Mouse (Mus musculus) limb, embryonic 13.5 days (tissue): Measurements from ENCODE around the gene Ccdc190. TPM values are rescaled to one million over a fixed set of nuclear protein-coding genes. Genes with fewer than 3 reads are reported as not detected.

Experiments
- ATAC-seq: fragments of 200-750 bp; cut with Nextera tagmentation; 2 replicates; pipeline ENCODE4 v1.8.0; 2017; ENCODE audit warnings: low read depth, moderate number of reproducible peaks, moderate TSS enrichment; ENCODE audit not compliant: low FRiP score
- H3K27ac ChIP-seq: fragments of 300-500 bp; sonication (generic); 2 replicates; pipeline ENCODE4 v1.5.1; 2015; ENCODE audit warnings: inconsistent platforms, mild to moderate bottlenecking, moderate library complexity
- H3K27me3 ChIP-seq: fragments of 300-500 bp; sonication (generic); 2 replicates; pipeline ENCODE4 v1.6.1; 2015; ENCODE audit warnings: mild to moderate bottlenecking, inconsistent platforms
- H3K36me3 ChIP-seq: fragments of 300-500 bp; sonication (generic); 2 replicates; pipeline ENCODE4 v1.6.1; 2015; ENCODE audit warnings: inconsistent platforms, mild to moderate bottlenecking, moderate library complexity
- H3K4me1 ChIP-seq: fragments of 300-500 bp; sonication (generic); 2 replicates; pipeline ENCODE4 v1.6.1; 2015; ENCODE audit warnings: inconsistent platforms
- H3K4me2 ChIP-seq: fragments of 300-500 bp; sonication (generic); replicated peaks from 2 replicates; pipeline ENCODE4 v1.6.1; 2015; ENCODE audit warnings: inconsistent platforms, mild to moderate bottlenecking, moderate library complexity
- H3K4me3 ChIP-seq: fragments of 300-500 bp; sonication (generic); 2 replicates; pipeline ENCODE4 v1.5.1; 2015; ENCODE audit warnings: moderate library complexity, mild to moderate bottlenecking, inconsistent platforms
- H3K9ac ChIP-seq: fragments of 300-500 bp; sonication (generic); 2 replicates; pipeline ENCODE4 v1.6.1; 2015; ENCODE audit warnings: mild to moderate bottlenecking, inconsistent platforms
- H3K9me3 ChIP-seq: fragments of 300-500 bp; sonication (generic); 2 replicates; pipeline ENCODE4 v1.6.1; 2016; ENCODE audit warnings: inconsistent platforms
- WGBS: fragments of 180-500 bp; shearing (Covaris S2); methylation state at CpG from one replicate; pipeline ENCODE4 v1.1.7; 2015; 5-methylcytosine and 5-hydroxymethylcytosine counted together
- polyA plus RNA-seq: library from polyadenylated mRNA; unstranded; fragments of >200 nt; fragmentation: Nextera tagmentation; extraction: Ambion mirVana; gene quantifications from 2 replicates; pipeline ENCODE4 v1.2.1, GENCODE M21; 2015

The Ccdc190 gene
- polyA plus RNA-seq, 1 experiment from 2014 or later: 0.17 TPM

- Histone ChIP-seq H3K4me3 (no peak overlapping the region), H3K9me3 (no peaks in the 10 kb centered on the region), H3K27ac (no peak overlapping the region), H3K36me3 (no peaks in the 10 kb centered on the region), H3K4me1 (no peaks in the 10 kb centered on the region), H3K9ac (no peak overlapping the region), H3K27me3 (no peaks in the 10 kb centered on the region), H3K4me2 (no peak overlapping the region)
- ATAC-seq: no peak
- WGBS: 9% methylated on average over 2 of the region's 2 CpGs
These were observed 10.9 kb downstream of the Ccdc190 start for GRCm38 (mm10) chr1:169939345-169939744.

- peaks cover 10% of the 10 kb centered on the region; the same call in 1 of the 2 replicates for H3K4me1 ChIP-seq
- peaks cover 8% of the 10 kb centered on the region; the same call in 1 of the 2 replicates for H3K9me3 ChIP-seq
- H3K27ac ChIP-seq: no peak overlapping the region
- no peak overlapping the region for H3K9ac ChIP-seq
- peaks cover 3% of the 10 kb centered on the region; the same call in 1 of the 2 replicates for H3K36me3 ChIP-seq
- H3K27me3 ChIP-seq: no peaks in the 10 kb centered on the region
- ATAC-seq: no peak
- no peak overlapping the region for H3K4me2 ChIP-seq
- no peak overlapping the region for H3K4me3 ChIP-seq
- 73% methylated on average over 3 of the region's 3 CpGs for WGBS
These were observed 17.6 kb downstream of the Ccdc190 start for GRCm38 (mm10) chr1:169946004-169946403.

GRCm38 (mm10) chr1:169947654-169948053 lies 19.2 kb downstream of the Ccdc190 start:
- no peak for ATAC-seq
- Histone ChIP-seq H3K9me3 (peaks cover 8% of the 10 kb centered on the region; the same call in 1 of the 2 replicates), H3K9ac (no peak overlapping the region), H3K4me2 (no peak overlapping the region), H3K36me3 (peaks cover 13% of the 10 kb centered on the region), H3K27me3 (no peaks in the 10 kb centered on the region), H3K4me1 (peaks cover 10% of the 10 kb centered on the region; the same call in 1 of the 2 replicates), H3K27ac (no peak overlapping the region), H3K4me3 (no peak overlapping the region)
- 88% methylated on average over 6 of the region's 6 CpGs for WGBS

- WGBS: 77% methylated on average over 7 of the region's 7 CpGs
- ATAC-seq: no peak
- no peak overlapping the region for H3K27ac ChIP-seq
- H3K4me1 ChIP-seq: peaks cover 10% of the 10 kb centered on the region; the same call in 1 of the 2 replicates
- H3K9me3 ChIP-seq: peaks cover 8% of the 10 kb centered on the region; the same call in 1 of the 2 replicates
- H3K9ac ChIP-seq: no peak overlapping the region
- H3K36me3 ChIP-seq: peaks cover 19% of the 10 kb centered on the region
- H3K4me3 ChIP-seq: no peak overlapping the region
- H3K27me3 ChIP-seq: no peaks in the 10 kb centered on the region
- H3K4me2 ChIP-seq: no peak overlapping the region
These were observed 19.8 kb downstream of the Ccdc190 start for GRCm38 (mm10) chr1:169948280-169948679.

- whole genome bisulfite sequencing: 54% methylated on average over 7 of the region's 7 CpGs
- peaks cover 8% of the 10 kb centered on the region; the same call in 1 of the 2 replicates for H3K9me3 ChIP-seq
- no peak for ATAC-seq
- H3K27me3 ChIP-seq: no peaks in the 10 kb centered on the region
- H3K4me3 ChIP-seq: no peak overlapping the region
- no peak overlapping the region; the same call in 1 of the 2 replicates for H3K27ac ChIP-seq
- no peak overlapping the region for H3K9ac ChIP-seq
- peaks cover 10% of the 10 kb centered on the region; the same call in 1 of the 2 replicates for H3K4me1 ChIP-seq
- H3K4me2 ChIP-seq: no peak overlapping the region
- H3K36me3 ChIP-seq: peaks cover 25% of the 10 kb centered on the region
These were observed 20.4 kb downstream of the Ccdc190 start for GRCm38 (mm10) chr1:169948866-169949265.

GRCm38 (mm10) chr1:169949981-169950380 lies 21.5 kb downstream of the Ccdc190 start:
- H3K9ac ChIP-seq: no peak overlapping the region
- peaks cover 2% of the 10 kb centered on the region; the same call in 1 of the 2 replicates for H3K9me3 ChIP-seq
- no peak overlapping the region for H3K4me2 ChIP-seq
- H3K27ac ChIP-seq: no peak overlapping the region
- H3K4me1 ChIP-seq: peaks cover 10% of the 10 kb centered on the region; the same call in 1 of the 2 replicates
- 67% methylated on average over 7 of the region's 7 CpGs for WGBS
- peaks cover 34% of the 10 kb centered on the region for H3K36me3 ChIP-seq
- H3K27me3 ChIP-seq: no peaks in the 10 kb centered on the region
- H3K4me3 ChIP-seq: no peak overlapping the region
- no peak for ATAC-seq

GRCm38 (mm10) chr1:169950651-169951050 lies 22.2 kb downstream of the Ccdc190 start:
- ATAC-seq: no peak
- Histone ChIP-seq H3K36me3 (peaks cover 41% of the 10 kb centered on the region), H3K4me3 (no peak overlapping the region), H3K27ac (no peak overlapping the region), H3K4me2 (no peak overlapping the region), H3K9ac (no peak overlapping the region), H3K9me3 (no peaks in the 10 kb centered on the region), H3K27me3 (no peaks in the 10 kb centered on the region), H3K4me1 (peaks cover 10% of the 10 kb centered on the region; the same call in 1 of the 2 replicates)
- 93% methylated on average over 4 of the region's 4 CpGs for WGBS

- H3K27ac ChIP-seq: no peak overlapping the region
- no peak overlapping the region for H3K4me2 ChIP-seq
- H3K9me3 ChIP-seq: no peaks in the 10 kb centered on the region
- WGBS: 90% methylated on average over 6 of the region's 6 CpGs
- H3K4me1 ChIP-seq: peaks cover 10% of the 10 kb centered on the region; the same call in 1 of the 2 replicates
- H3K4me3 ChIP-seq: no peak overlapping the region
- no peak for ATAC-seq
- peaks cover 50% of the 10 kb centered on the region for H3K36me3 ChIP-seq
- H3K27me3 ChIP-seq: no peaks in the 10 kb centered on the region
- H3K9ac ChIP-seq: no peak overlapping the region
These were observed 23.1 kb downstream of the Ccdc190 start for GRCm38 (mm10) chr1:169951561-169951960.

- 91% methylated on average over 10 of the region's 10 CpGs for WGBS
- Histone ChIP-seq H3K4me2 (no peak overlapping the region), H3K27me3 (no peaks in the 10 kb centered on the region), H3K9me3 (no peaks in the 10 kb centered on the region), H3K4me1 (peaks cover 10% of the 10 kb centered on the region; the same call in 1 of the 2 replicates), H3K27ac (no peak overlapping the region), H3K9ac (no peak overlapping the region), H3K36me3 (peaks cover 56% of the 10 kb centered on the region), H3K4me3 (no peak overlapping the region)
- ATAC-seq: no peak
These were observed 24.2 kb downstream of the Ccdc190 start for GRCm38 (mm10) chr1:169952636-169953035.

GRCm38 (mm10) chr1:169953106-169953505 lies 24.7 kb downstream of the Ccdc190 start:
- H3K36me3 ChIP-seq: peaks cover 60% of the 10 kb centered on the region
- H3K4me3 ChIP-seq: no peak overlapping the region
- no peak overlapping the region for H3K4me2 ChIP-seq
- H3K9me3 ChIP-seq: no peaks in the 10 kb centered on the region
- ATAC-seq: no peak
- H3K9ac ChIP-seq: no peak overlapping the region
- H3K4me1 ChIP-seq: peaks cover 10% of the 10 kb centered on the region; the same call in 1 of the 2 replicates
- WGBS: 96% methylated on average over 10 of the region's 10 CpGs
- H3K27ac ChIP-seq: no peak overlapping the region
- no peaks in the 10 kb centered on the region for H3K27me3 ChIP-seq

- Histone ChIP-seq H3K4me3 (peak within 1 kb of the TSS; percentile 58), H3K27ac (peak within 1 kb of the TSS; percentile 70), H3K4me1 (peaks cover 15% of the 10 kb centered on the region), H3K4me2 (peak within 1 kb of the TSS; percentile 87), H3K9ac (peak within 1 kb of the TSS; percentile 67), H3K9me3 (no peaks in the 10 kb centered on the region), H3K36me3 (peaks cover 29% of the 10 kb centered on the region), H3K27me3 (no peaks in the 10 kb centered on the region)
- ATAC-seq: peak; percentile 100
- WGBS: under 1% methylated on average over 48 of the region's 48 CpGs
These were observed 40.5 kb downstream of the Ccdc190 start, which contains the start of gene Hsd17b7 for GRCm38 (mm10) chr1:169968792-169969515. TSS of gene Hsd17b7 (minus strand) at chr1:169969241.

- Histone ChIP-seq H3K4me3 (peak overlapping the region; percentile 58), H3K4me1 (peaks cover 15% of the 10 kb centered on the region), H3K9me3 (no peaks in the 10 kb centered on the region), H3K36me3 (peaks cover 31% of the 10 kb centered on the region), H3K4me2 (peak overlapping the region; percentile 87), H3K27ac (peak overlapping the region; percentile 70), H3K27me3 (no peaks in the 10 kb centered on the region), H3K9ac (peak overlapping the region; percentile 67)
- ATAC-seq: peak; percentile 60
- WGBS: 3% methylated on average over 9 of the region's 9 CpGs
These were observed 41.1 kb downstream of the Ccdc190 start for GRCm38 (mm10) chr1:169969516-169969886.
